Mouse (Mus musculus) neural tube, embryonic 13.5 days (tissue): ENCODE results near the gene Olfr1277. TPM values are rescaled to one million over a fixed set of nuclear protein-coding genes. Genes with fewer than 3 reads are reported as not detected.

Source experiments
- ATAC-seq: fragments of 200-750 bp; cut with Nextera tagmentation; 2 replicates; pipeline ENCODE4 v1.8.0; 2017; ENCODE audit warnings: low read depth, mild to moderate bottlenecking, moderate TSS enrichment, moderate library complexity
- H3K27ac ChIP-seq: fragments of 300-500 bp; sonication (generic); replicated peaks from 2 replicates; pipeline ENCODE4 v1.5.1; 2015; ENCODE audit warnings: moderate library complexity, mild to moderate bottlenecking, inconsistent platforms
- H3K27me3 ChIP-seq: fragments of 300-500 bp; sonication (generic); 2 replicates; pipeline ENCODE4 v1.6.1; 2015; ENCODE audit warnings: mild to moderate bottlenecking, inconsistent platforms
- H3K36me3 ChIP-seq: fragments of 300-500 bp; sonication (generic); 2 replicates; pipeline ENCODE4 v1.6.1; 2015; ENCODE audit warnings: mild to moderate bottlenecking, inconsistent platforms
- H3K4me1 ChIP-seq: fragments of 300-500 bp; sonication (generic); replicated peaks from 2 replicates; pipeline ENCODE4 v1.6.1; 2015; ENCODE audit warnings: inconsistent platforms
- H3K4me2 ChIP-seq: fragments of 300-500 bp; sonication (generic); 2 replicates; pipeline ENCODE4 v1.6.1; 2015; ENCODE audit warnings: inconsistent platforms, mild to moderate bottlenecking, moderate library complexity
- H3K4me3 ChIP-seq: fragments of 300-500 bp; sonication (generic); 2 replicates; pipeline ENCODE4 v1.5.1; 2015; ENCODE audit warnings: mild to moderate bottlenecking, inconsistent platforms
- H3K9ac ChIP-seq: fragments of 300-500 bp; sonication (generic); 2 replicates; pipeline ENCODE4 v1.6.1; 2015; ENCODE audit warnings: moderate library complexity, mild to moderate bottlenecking, inconsistent platforms
- H3K9me3 ChIP-seq: fragments of 300-500 bp; sonication (generic); 2 replicates; pipeline ENCODE4 v1.6.1; 2016; ENCODE audit warnings: inconsistent platforms
- WGBS: fragments of 180-500 bp; shearing (Covaris S2); methylation state at CpG from one replicate; pipeline ENCODE4 v1.1.7; 2015; 5-methylcytosine and 5-hydroxymethylcytosine counted together
- polyA plus RNA-seq: library from polyadenylated mRNA; unstranded; fragments of >200 nt; fragmentation: Nextera tagmentation; extraction: Ambion mirVana; gene quantifications from 2 replicates; pipeline ENCODE4 v1.2.1, GENCODE M21; 2015

The Olfr1277 gene
- not detected in 2 replicates for polyA plus RNA-seq

DNA sequence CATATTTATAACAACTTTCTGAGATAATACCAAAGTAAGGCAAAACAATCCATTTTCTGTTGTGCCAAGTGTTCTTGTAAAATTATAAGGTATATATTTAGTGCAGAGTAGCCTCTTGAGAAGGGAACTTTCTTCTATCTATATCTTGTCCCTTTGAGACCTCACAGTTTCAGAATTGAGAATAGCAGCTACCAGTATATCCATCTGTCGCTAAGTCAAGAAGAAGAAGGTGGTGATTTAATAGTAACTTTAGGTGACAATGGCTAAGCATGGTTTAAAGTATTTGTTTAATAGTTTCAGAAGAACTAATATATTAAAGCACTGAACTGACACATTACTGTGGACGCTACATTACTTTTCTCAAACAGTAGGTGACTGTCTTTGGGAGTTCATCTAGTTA is at the start of gene Olfr1277:
Olfr1277 (minus strand) TSS at position 101 of the 400 bp plus-strand sequence.
- no peaks in the 10 kb centered on the region for H3K4me1 ChIP-seq
- no peaks in the 10 kb centered on the region for H3K36me3 ChIP-seq
- H3K9ac ChIP-seq = no peak within 1 kb of the TSS
- no peak within 1 kb of the TSS for H3K27ac ChIP-seq
- no peaks in the 10 kb centered on the region for H3K9me3 ChIP-seq
- no peak for ATAC-seq
- no peak within 1 kb of the TSS for H3K4me3 ChIP-seq
- H3K4me2 ChIP-seq = no peak within 1 kb of the TSS
- H3K27me3 ChIP-seq = no peaks in the 10 kb centered on the region
- WGBS = 75% methylated on average over 2 of the region's 2 CpGs

DNA sequence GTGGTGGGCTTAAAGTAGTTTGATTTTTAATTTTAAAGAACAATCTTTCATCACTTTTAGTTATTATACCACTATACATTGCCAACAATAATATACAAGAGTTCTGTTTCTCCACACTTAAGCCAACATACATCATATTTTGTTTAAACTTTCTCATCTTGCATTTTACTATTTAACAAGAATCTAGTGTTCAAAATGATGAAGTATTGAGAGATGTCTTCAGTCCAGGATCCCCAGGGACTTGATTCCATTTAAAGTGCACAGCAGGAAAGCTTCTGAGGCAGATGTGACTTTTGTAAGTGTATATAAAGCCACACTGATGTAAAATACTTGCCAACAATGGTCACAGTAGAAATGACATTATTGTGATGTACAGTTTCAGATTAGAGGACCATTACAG is 39.8 kb upstream of the Olfr1277 start, which contains the start of gene Olfr1280:
Olfr1280 (plus strand) TSS at position 301 of the 400 bp plus-strand sequence.
- H3K27me3 ChIP-seq = no peaks in the 10 kb centered on the region
- ATAC-seq = no peak
- H3K4me2 ChIP-seq = no peak within 1 kb of the TSS
- no peaks in the 10 kb centered on the region for H3K36me3 ChIP-seq
- H3K9me3 ChIP-seq = no peaks in the 10 kb centered on the region
- H3K9ac ChIP-seq = no peak within 1 kb of the TSS
- no peaks in the 10 kb centered on the region for H3K4me1 ChIP-seq
- H3K4me3 ChIP-seq = no peak within 1 kb of the TSS
- H3K27ac ChIP-seq = no peak within 1 kb of the TSS

DNA sequence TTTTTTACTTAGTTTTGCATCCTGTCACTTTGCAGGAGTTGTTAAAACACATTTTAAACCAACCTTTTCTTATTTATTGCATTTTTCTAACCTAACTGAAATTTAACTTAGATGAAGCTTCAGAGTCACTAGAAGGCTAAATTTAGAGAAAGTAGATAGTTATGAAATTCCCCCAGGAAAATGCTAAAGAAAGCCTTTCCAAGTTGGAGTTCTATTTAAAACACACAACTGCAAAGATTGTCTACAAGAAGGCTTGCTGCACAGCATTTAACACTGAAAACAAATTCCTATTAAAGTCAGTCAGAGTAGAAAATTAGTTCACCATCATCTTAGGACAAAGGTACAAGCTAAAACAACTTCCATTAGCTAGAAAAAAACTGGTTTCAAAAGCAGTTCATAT is 26.5 kb upstream of the Olfr1277 start, which contains the start of gene Olfr1279:
Olfr1279 (plus strand) TSS at position 262 of the 400 bp plus-strand sequence.
- H3K4me1 ChIP-seq = no peaks in the 10 kb centered on the region
- ATAC-seq = no peak
- H3K4me3 ChIP-seq = no peak within 1 kb of the TSS
- no peak within 1 kb of the TSS for H3K4me2 ChIP-seq
- no peaks in the 10 kb centered on the region for H3K9me3 ChIP-seq
- H3K27ac ChIP-seq = no peak within 1 kb of the TSS
- H3K27me3 ChIP-seq = no peaks in the 10 kb centered on the region
- H3K36me3 ChIP-seq = no peaks in the 10 kb centered on the region
- no peak within 1 kb of the TSS for H3K9ac ChIP-seq

DNA sequence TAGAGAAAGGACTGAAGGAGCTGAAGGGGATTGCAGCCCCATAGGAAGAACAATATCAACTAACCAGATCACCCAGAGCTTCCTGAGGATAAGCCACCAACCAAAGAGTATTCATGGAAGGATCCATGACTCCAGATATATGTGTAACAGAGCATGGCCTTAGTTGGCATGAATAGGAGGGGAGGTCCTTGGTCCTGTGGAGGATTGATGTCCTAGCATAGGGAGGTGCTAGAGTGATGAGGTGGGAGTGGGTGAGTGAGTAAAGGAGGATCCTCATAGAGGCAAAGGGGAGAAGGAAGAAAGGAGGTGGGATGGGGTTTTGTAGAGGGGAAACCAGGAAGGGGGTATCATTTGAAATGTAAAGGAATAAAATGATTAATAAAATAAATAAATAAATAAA is 24.6 kb upstream of the Olfr1277 start:
- Histone ChIP-seq H3K9me3 (no peaks in the 10 kb centered on the region), H3K4me2 (no peak overlapping the region), H3K9ac (no peak overlapping the region), H3K4me1 (no peaks in the 10 kb centered on the region), H3K4me3 (no peak overlapping the region), H3K27ac (no peak overlapping the region), H3K27me3 (no peaks in the 10 kb centered on the region), H3K36me3 (no peaks in the 10 kb centered on the region)
- ATAC-seq = no peak

DNA sequence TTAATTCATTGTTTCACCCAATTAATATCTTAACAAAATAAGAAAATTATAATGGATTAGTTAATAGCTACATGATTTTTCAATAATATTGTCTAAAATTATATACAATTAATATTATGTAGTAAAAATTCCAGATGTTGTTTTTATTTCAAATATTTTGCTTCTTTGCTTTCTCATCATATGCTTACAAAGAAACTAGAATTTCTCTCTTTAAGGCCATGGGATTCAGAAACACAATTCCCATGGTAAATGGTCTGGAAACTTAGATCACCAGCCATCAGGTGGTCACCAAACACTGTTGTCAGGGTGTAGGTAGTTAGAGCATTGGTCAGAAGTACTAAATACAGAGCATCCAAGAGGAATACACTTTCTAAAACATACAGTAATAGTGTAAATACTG is 15.9 kb upstream of the Olfr1277 start, which contains the start of gene Olfr1278:
Olfr1278 (plus strand) TSS at position 301 of the 400 bp plus-strand sequence.
- Histone ChIP-seq H3K9ac (no peak within 1 kb of the TSS), H3K4me2 (no peak within 1 kb of the TSS), H3K4me3 (no peak within 1 kb of the TSS), H3K4me1 (no peaks in the 10 kb centered on the region), H3K27me3 (no peaks in the 10 kb centered on the region), H3K36me3 (no peaks in the 10 kb centered on the region), H3K9me3 (no peaks in the 10 kb centered on the region), H3K27ac (no peak within 1 kb of the TSS)
- ATAC-seq = no peak

DNA sequence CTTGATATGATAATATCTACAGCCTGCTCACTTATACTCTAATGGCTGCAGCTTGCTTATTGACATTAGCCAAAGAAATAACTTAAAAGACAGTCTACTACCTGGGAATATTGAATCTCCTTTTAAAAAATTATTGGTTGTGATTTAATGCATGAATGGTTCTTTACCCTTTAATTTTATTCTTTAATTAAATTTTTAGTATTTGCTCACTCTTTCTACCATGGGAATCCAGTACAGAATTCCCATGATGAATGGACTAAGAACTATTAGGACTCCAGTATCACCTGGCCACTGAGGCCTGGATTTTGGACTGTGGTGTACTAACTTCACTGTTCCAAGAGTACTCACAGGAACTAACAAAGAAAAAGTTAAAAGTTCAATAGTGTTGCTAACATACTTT is 19.7 kb downstream of the Olfr1277 start, which contains the start of gene Olfr1276:
Olfr1276 (plus strand) TSS at position 301 of the 400 bp plus-strand sequence.
- H3K4me3 ChIP-seq = no peak within 1 kb of the TSS
- H3K4me2 ChIP-seq = no peak within 1 kb of the TSS
- no peaks in the 10 kb centered on the region for H3K36me3 ChIP-seq
- H3K27ac ChIP-seq = no peak within 1 kb of the TSS
- no peak within 1 kb of the TSS for H3K9ac ChIP-seq
- no peaks in the 10 kb centered on the region for H3K27me3 ChIP-seq
- no peaks in the 10 kb centered on the region for H3K4me1 ChIP-seq
- no peaks in the 10 kb centered on the region for H3K9me3 ChIP-seq
- ATAC-seq = no peak

DNA sequence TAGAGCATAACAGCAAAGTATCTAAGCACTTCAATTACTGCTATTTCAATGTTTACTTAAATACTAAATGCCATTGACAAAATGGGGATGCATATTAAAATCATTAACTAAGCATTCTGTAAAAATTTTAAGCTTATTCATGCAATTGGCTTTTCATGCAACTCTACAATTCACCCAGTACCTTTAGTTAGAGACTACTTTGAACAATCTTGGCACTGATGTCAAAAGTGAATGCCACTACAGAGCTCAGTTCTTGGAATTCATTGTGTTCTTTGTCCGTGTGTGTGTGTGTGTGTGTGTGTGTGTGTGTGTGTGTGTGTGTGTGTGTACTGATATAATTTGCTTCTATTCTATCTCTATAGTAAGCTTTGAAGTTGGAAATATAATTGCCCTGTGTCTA is 38.7 kb downstream of the Olfr1277 start, which contains the start of gene Olfr1275:
Olfr1275 (minus strand) TSS at position 101 of the 400 bp plus-strand sequence.
- no peak within 1 kb of the TSS for H3K9ac ChIP-seq
- no peak within 1 kb of the TSS for H3K27ac ChIP-seq
- ATAC-seq = no peak
- H3K27me3 ChIP-seq = no peaks in the 10 kb centered on the region
- H3K36me3 ChIP-seq = no peaks in the 10 kb centered on the region
- no peaks in the 10 kb centered on the region for H3K4me1 ChIP-seq
- H3K4me2 ChIP-seq = no peak within 1 kb of the TSS
- no peak within 1 kb of the TSS for H3K4me3 ChIP-seq
- no peaks in the 10 kb centered on the region for H3K9me3 ChIP-seq
- 87% methylated on average over 1 of the region's 1 CpGs for WGBS

DNA sequence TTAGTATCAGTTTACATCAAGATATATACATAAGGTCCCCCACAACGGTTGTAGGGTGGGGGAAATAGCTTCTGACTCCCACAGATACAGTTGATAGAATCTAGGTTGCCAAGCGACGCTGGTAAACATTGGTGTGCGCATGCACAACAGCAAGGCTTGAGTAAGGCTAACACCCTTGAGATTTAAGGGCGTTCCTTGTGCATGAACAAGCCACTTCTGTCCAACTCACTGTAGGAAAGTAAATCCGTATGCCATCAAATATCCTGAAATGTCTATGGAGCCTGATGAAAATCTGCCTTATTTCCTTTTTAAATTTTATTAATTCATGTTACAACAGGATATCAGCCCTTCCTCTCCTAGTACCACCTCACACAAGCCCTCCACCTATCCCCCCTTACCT is 44.4 kb downstream of the Olfr1277 start, which contains the start of gene 4930430A15Rik:
4930430A15Rik (minus strand) TSS at position 101 of the 400 bp plus-strand sequence.
- WGBS = 87% methylated on average over 6 of the region's 6 CpGs
- Histone ChIP-seq H3K4me1 (no peaks in the 10 kb centered on the region), H3K36me3 (no peaks in the 10 kb centered on the region), H3K4me3 (no peak within 1 kb of the TSS), H3K9ac (no peak within 1 kb of the TSS), H3K27me3 (no peaks in the 10 kb centered on the region), H3K9me3 (no peaks in the 10 kb centered on the region), H3K4me2 (no peak within 1 kb of the TSS), H3K27ac (no peak within 1 kb of the TSS)
- ATAC-seq = no peak

Other genes starting within 250 kb of the Olfr1277 start
- not detected in 2 replicates for gene Gm13941, start 168.1 kb downstream of the Olfr1277 start, polyA plus RNA-seq
- gene Gm15130, start 121.2 kb downstream of the Olfr1277 start, polyA plus RNA-seq = not detected in 2 replicates
- gene 4930430A15Rik, start 44.5 kb downstream of the Olfr1277 start, polyA plus RNA-seq = not detected in 2 replicates
- gene Olfr1275, start 38.8 kb downstream of the Olfr1277 start, polyA plus RNA-seq = not detected in 2 replicates
- not detected in 2 replicates for gene Olfr1276, start 19.6 kb downstream of the Olfr1277 start, polyA plus RNA-seq
- gene Olfr1278, start 16.0 kb upstream of the Olfr1277 start, polyA plus RNA-seq = not detected in 2 replicates
- gene Olfr1279, start 26.5 kb upstream of the Olfr1277 start, polyA plus RNA-seq = not detected in 2 replicates
- not detected in 2 replicates for gene Olfr1280, start 39.9 kb upstream of the Olfr1277 start, polyA plus RNA-seq
- gene Olfr1281, start 52.4 kb upstream of the Olfr1277 start, polyA plus RNA-seq = not detected in 2 replicates
- gene Olfr1282, start 62.0 kb upstream of the Olfr1277 start, polyA plus RNA-seq = not detected in 2 replicates
- gene Olfr1283, start 92.7 kb upstream of the Olfr1277 start, polyA plus RNA-seq = not detected in 2 replicates
- gene Olfr1284, start 101.4 kb upstream of the Olfr1277 start, polyA plus RNA-seq = not detected in 2 replicates
- not detected in 2 replicates for gene Olfr1286, start 149.0 kb upstream of the Olfr1277 start, polyA plus RNA-seq
- not detected in 2 replicates for gene Olfr1287, start 175.0 kb upstream of the Olfr1277 start, polyA plus RNA-seq
- not detected in 2 replicates for gene Olfr1288, start 200.0 kb upstream of the Olfr1277 start, polyA plus RNA-seq
- gene Olfr1289, start 206.7 kb upstream of the Olfr1277 start, polyA plus RNA-seq = not detected in 2 replicates
- not detected in 2 replicates for gene Olfr1290, start 219.7 kb upstream of the Olfr1277 start, polyA plus RNA-seq
- gene Olfr1291-ps1, start 223.1 kb upstream of the Olfr1277 start, polyA plus RNA-seq = not detected in 2 replicates